Mouse (Mus musculus) CD4-positive, CD25-positive, alpha-beta regulatory T cell, adult 4 months (primary cell): ENCODE measurements around the gene Slc35a3. TPM values are rescaled to one million over a fixed set of nuclear protein-coding genes. Genes with fewer than 3 reads are reported as not detected.
"Not testable (repeated sequence)": the region's sequence is repeated elsewhere in the genome, so short reads cannot be mapped to it uniquely, and the experiment has no call there.

Experiments
- ATAC-seq: one replicate; pipeline ENCODE4 v1.8.0; 2017
- polyA plus RNA-seq, 2 experiments: library from polyadenylated mRNA; unstranded; fragments of 100-300 nt; shearing (Covaris generic); gene quantifications; one replicate each; pipeline ENCODE4 v1.2.1; 2017

The Slc35a3 gene
- polyA plus RNA-seq, result 1 to 10 TPM; 5.8 to 7.1 TPM

GRCm38 (mm10) chr3:116712436-116712881 is at the start of gene Slc35a3:
Gene Slc35a3 (minus strand): TSS chr3:116712831.
- peak; percentile 9 for ATAC-seq

- no peak for ATAC-seq
Measured at GRCm38 (mm10) chr3:116752818-116753217, 40.2 kb upstream of the Slc35a3 start.

DNA sequence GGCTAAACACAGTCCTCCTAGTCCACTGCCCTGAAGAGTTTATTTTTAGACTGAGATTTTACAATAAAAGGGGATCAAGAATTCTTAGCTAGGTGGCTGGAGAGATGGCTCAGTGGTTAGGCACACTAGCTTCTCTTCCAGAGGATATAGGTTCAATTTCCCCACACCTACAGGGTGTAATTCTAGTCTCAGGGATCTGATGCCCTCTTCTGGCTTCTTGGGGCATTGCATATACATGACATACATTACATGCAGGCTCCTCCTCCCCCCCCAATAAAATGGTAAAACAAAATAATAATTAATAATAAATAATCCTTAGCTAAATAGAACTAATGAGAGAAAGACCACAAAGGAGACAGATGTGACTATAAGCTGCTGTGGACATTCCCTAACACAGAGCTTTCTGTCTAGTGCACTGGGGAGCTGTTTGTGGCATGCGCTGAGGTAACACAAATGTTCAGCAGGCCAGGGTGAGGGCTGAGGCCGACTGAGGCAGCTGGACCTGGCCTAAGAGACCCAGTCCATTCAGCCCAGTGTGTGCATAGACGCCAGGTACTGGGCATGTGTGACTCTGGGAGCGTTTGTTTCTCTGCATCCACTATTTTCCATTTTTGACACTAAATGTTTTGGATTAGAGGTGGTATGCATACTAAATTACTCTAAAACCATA is 38.7 kb upstream of the Slc35a3 start:
- peak; percentile 93 for ATAC-seq

DNA sequence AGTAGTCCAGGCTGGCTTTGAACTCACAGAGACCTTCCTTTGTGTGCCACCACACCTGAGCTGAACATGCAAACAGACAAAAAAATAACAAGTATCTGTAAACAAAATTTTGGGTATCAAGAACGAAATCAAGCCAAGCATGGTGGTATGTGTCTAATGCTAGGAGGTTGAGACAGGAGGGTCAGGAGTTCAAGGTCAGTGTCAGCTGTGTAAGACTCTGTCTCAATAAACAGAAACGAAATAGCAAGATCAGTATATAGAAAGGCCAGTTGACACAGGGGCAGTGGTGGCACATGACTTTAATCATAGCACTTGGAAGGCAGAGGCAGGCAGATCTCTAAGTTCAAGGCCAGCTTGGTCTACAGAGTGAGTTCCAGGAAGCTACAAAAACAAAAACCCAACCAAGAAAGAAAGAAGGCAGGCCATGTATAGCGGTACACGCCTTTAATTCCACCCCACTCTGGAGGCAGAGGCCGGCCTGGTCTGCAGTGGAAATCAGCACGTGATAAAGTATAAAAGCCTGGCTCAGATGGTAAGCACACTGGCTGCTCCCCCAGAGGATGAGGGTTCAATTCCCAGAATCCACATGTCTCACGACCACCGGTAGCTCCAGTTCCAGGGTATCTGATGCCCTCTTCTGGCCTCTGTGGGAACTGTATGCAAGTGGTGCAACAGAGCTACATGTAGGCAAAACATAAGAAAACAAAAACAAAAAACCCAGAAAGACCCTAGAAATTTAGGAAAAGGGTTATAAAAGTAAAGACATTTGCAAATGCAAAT is 36.0 kb upstream of the Slc35a3 start:
- no peak for ATAC-seq

DNA sequence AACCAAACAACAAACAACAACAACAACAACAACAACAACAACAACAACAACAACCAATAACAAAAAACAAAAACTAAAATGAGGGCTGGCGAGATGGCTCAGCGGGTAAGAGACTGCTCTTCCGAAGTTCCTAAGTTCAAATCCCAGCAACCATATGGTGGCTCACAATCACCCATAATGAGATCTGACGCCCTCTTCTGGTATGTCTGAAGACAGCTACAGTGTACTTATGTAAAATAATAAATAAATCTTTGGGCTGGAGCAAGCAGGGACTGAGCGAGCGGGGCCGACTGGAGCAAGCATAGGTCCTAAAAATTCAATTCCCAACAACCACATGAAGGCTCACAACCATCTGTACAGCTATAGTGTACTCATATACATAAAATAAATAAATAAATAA is 35.0 kb upstream of the Slc35a3 start:
- ATAC-seq, result not testable (repeated sequence)

DNA sequence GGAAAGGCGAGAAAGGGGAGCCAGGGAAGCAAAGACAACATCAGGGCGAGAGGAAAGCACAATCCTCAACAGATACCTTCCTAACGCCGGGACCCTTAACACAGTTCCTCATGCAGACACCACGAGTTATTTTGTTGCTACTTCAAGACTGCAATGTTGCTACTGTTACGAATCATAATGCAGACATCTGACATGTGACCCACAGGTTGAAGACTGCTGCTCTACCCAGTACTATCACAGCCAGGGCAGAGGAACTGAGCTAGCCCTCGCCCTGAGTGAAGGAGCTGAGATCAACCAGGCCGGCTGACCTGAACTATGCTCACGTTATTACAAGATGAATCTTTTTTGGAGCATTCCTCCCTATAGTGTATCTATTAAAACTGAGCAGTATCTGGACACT is 28.3 kb upstream of the Slc35a3 start:
- no peak for ATAC-seq

- no peak for ATAC-seq
Measured at GRCm38 (mm10) chr3:116740106-116740505, 27.5 kb upstream of the Slc35a3 start.

DNA sequence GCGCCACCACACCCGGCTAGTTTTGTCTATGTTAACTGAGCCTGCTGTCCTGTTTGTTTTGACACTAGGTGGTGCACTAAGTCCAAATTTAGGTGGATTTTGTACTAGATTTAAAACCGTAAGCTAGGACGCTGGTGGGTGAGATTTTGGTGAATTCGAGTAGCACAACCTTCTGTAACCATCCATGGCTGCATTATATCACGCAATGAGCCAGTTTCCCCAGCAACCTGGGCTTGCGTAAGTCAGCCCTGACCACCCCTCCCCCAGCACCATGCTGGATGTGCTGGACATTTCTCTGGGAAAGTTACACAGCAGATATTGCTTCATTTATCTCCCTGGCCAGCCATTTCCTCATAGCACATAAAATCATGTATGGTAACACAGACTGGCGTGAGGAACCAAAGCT is 24.7 kb upstream of the Slc35a3 start:
- ATAC-seq, result no peak

DNA sequence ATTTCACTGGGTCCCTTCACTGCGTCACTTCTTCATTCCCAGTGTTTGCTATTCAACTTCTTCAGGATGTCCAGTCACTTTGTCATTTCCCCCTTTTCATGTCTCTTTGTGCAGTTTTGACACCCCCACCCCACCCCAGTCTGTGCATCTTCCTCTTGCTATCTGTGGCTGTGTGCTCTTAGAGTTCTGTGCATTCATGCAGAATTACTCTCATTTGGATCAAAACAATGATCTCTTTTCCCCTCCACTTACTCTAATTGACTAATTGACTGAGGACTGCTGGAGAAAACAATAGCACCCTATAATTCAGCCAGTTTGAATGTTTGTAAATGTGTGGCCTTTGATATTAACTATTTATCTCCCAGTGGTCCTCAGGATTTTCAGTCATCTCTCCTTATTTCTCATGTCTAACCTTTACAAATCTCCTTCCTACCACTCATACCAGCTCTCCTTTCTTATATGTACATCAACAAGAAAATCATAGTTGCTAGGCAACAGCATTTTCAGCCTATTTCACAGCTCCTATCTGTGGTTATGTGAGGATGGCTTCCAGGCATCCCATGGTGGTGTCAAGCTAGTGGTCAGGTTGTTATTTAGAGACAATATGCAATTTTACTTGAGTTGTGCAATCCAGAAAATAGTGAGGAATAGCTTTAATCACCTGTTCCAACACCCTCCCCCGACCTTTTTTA is 17.0 kb upstream of the Slc35a3 start:
- no peak for ATAC-seq

DNA sequence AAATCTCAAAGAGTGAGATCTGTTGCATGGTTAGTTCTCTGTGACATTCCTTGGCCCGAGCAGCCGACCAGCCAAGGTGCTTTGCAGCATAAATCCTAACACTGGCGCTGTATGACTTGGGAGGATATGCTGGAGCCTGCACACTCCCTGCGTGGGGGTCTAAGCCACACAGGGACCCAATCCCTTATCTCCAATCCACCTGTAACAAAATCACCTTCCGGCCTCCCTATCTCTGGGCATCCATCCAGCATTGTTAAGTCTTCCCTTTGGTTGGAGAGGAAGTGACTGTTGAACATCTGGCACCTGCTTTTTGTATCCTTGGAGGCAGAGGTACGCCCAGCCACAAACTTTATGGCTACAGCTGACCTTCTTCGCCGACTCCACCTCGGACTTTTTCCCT is 14.2 kb upstream of the Slc35a3 start:
- ATAC-seq, result no peak

GRCm38 (mm10) chr3:116723496-116724481 is 11.2 kb upstream of the Slc35a3 start:
- ATAC-seq, result peak; percentile 66

DNA sequence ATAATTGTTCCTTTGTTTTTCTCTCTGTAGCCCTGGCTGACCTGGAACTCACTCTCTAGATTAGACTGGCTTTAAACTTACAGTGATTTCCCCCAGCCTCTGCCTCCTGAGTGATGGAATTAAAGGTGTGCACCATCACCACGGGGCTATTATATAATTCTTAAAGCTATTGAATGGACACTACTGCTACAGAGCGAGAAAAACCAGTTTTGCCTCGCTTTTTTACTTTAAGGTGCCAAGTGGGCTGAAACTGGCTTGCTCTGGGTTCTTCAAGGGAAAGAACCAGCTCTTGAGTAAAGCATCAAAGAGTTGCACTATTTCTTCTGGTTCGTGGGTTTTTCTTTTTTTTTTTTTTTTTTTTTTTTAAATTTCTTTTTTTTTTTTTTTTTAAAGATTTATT is 10.3 kb upstream of the Slc35a3 start:
- peak; percentile 14 for ATAC-seq

GRCm38 (mm10) chr3:116718951-116719350 is 6.3 kb upstream of the Slc35a3 start:
- ATAC-seq, result no peak

GRCm38 (mm10) chr3:116713031-116713430 is 400 bp upstream of the Slc35a3 start:
- ATAC-seq, result no peak

DNA sequence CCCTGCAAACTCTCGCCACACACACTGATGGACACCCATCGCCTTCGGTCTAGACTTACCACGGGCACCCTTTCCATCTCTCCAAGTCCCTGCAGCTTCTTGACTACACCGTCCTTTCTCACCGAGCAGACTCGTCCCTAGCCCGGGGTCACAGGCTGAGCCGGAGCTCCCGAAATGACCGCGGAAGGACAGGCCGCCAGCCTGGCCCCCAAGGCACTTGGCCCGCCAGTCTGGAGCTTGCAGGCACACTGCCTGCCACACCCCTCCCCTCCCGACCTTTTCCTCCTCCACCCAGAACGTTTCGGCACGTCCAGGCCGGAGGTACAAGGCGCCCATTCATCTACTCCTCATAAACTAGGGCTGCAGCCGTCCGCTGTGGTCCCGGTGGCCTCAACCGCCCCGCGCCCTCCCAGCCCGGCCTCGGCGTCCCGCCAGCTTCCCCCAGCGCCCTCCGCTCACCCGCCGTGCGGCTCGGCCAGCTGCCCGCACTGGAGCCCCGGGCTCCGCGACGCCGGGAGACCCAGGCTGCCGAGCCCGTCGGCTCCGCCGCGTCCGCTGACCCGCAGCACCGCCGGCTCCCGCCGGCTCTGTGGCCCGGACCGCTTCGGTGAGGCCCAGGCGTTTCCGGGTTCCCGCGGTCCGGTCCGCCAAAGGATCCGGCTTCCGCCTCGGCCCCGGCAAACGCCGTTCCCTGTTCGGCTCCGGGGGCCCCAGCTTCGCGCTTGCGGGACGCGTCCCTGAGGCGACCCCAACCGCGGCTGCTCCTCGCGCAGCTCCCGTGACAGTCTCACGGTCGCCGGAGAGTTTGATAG is 801 bp downstream of the Slc35a3 start:
- peak; percentile 83 for ATAC-seq

GRCm38 (mm10) chr3:116710941-116711340 is 1.7 kb downstream of the Slc35a3 start:
- no peak for ATAC-seq

GRCm38 (mm10) chr3:116705637-116706204 is 6.9 kb downstream of the Slc35a3 start:
- no peak for ATAC-seq

- no peak for ATAC-seq
Measured at GRCm38 (mm10) chr3:116703835-116704234, 8.8 kb downstream of the Slc35a3 start.

GRCm38 (mm10) chr3:116702647-116703272 is 9.9 kb downstream of the Slc35a3 start:
- no peak for ATAC-seq

- ATAC-seq, result no peak
Measured at GRCm38 (mm10) chr3:116701601-116702000, 11.0 kb downstream of the Slc35a3 start.
